Mouse (Mus musculus): Measurements from ENCODE around the gene Mras. TPM values are rescaled to one million over a fixed set of nuclear protein-coding genes. Genes with fewer than 3 reads are reported as not detected.

Mras gene
- polyA plus RNA-seq, 1 experiment from 2014 or later = 38.2 TPM

DNA sequence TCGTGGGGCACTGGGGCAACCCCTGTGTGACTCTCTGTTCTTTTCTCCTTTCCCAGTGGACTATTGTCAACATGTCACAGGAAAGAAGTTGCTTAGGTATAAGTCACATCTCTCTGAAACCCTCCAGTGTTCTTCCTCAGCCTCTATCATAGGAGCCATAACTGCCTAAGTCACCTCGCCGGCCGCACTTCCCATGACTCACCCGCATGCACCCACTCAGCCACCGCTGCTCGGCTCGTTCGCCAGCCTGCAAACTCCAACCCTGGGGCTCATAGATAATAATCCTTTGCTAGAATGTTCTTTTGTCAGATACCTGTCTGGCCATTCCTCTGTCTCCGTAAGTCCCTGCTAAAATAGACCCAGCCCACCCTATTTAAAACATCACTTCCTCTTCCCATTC lies 45.6 kb downstream of the Mras start:
- no peak for TF ChIP-seq CTCF (IDR thresholded peaks at IDR 0.05)
- ChIA-PET CTCF (no interaction called here), POLR2A (no interaction called here)
- DNase-seq (ENCODE audit: low read depth, low spot score) = no peak
- in situ Hi-C loops (cut with MboI; ENCODE audit: low pct_unique_long_range_greater_than_20kb) = no loop called here
- no peaks in the 10 kb centered on the region for H3K27me3 ChIP-seq
- no peak for ATAC-seq

- ATAC-seq (no peak), DNase-seq (ENCODE audit: low read depth, low spot score) (no peak)
- in situ Hi-C loops (cut with MboI; ENCODE audit: low pct_unique_long_range_greater_than_20kb) = no loop called here
- ChIA-PET POLR2A (interaction anchor here (1.3 kb wide), 1 partner anchor 15 kb away, joined by 3 read pairs; no protein-coding TSS in a partner anchor), CTCF (interaction anchor here (1.2 kb wide), 1 partner anchor 10 kb away, joined by 3 read pairs; no protein-coding TSS in a partner anchor)
- no peak for TF ChIP-seq CTCF (IDR thresholded peaks at IDR 0.05)
- H3K27me3 ChIP-seq = no peaks in the 10 kb centered on the region
Observed at GRCm38 (mm10) chr9:99390716-99391115, 46.5 kb downstream of the Mras start.

DNA sequence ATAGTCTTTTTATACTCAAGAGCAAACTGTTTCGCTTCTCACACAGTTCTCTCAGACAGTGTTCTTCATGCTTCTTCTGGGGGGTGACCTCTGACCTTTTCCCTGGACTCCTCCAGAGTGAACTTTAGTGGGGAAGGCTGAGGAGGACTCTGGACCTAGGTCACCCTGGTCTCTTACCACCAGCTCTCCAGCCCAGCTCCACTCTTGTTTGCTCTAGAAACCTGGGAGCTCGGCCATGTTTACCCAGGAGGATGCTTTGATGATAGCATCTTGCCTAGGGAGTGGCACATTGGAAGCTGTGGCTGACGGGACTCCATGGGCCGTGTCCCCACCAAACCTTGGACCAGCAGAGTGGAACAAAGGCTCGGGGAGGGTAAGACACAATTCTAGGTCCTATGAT lies 47.0 kb downstream of the Mras start:
- no peak for TF ChIP-seq CTCF (IDR thresholded peaks at IDR 0.05)
- DNase-seq (ENCODE audit: low read depth, low spot score) (no peak), ATAC-seq (no peak)
- CTCF ChIA-PET = interaction anchor here (1.2 to 2.0 kb wide), 3 partner anchors 9 to 26 kb away, joined by 3 to 6 read pairs (median 5); no protein-coding TSS in a partner anchor
- POLR2A ChIA-PET = interaction anchor here (1.3 kb wide), 1 partner anchor 15 kb away, joined by 3 read pairs; no protein-coding TSS in a partner anchor
- no peaks in the 10 kb centered on the region for H3K27me3 ChIP-seq
- in situ Hi-C loops (cut with MboI; ENCODE audit: low pct_unique_long_range_greater_than_20kb) = no loop called here

GRCm38 (mm10) chr9:99389506-99389905 lies 47.7 kb downstream of the Mras start:
- ATAC-seq (no peak), DNase-seq (ENCODE audit: low read depth, low spot score) (no peak)
- in situ Hi-C loops (cut with MboI; ENCODE audit: low pct_unique_long_range_greater_than_20kb) = no loop called here
- no peaks in the 10 kb centered on the region for H3K27me3 ChIP-seq
- ChIA-PET POLR2A (interaction anchor here (0.6 to 1.3 kb wide), 3 partner anchors 16 to 124 kb away, joined by 3 to 4 read pairs (median 3); no protein-coding TSS in a partner anchor), CTCF (interaction anchor here (1.2 to 2.0 kb wide), 4 partner anchors 9 to 27 kb away, joined by 3 to 6 read pairs (median 4); no protein-coding TSS in a partner anchor)
- no peak for TF ChIP-seq CTCF (IDR thresholded peaks at IDR 0.05)

GRCm38 (mm10) chr9:99388856-99389255 lies 48.3 kb downstream of the Mras start:
- DNase-seq (ENCODE audit: low read depth, low spot score) = peak; percentile 67
- no peaks in the 10 kb centered on the region for H3K27me3 ChIP-seq
- CTCF ChIA-PET = interaction anchor here (1.2 to 2.0 kb wide), 5 partner anchors 10 to 123 kb away, joined by 3 to 6 read pairs (median 3); no protein-coding TSS in a partner anchor
- no peak for TF ChIP-seq CTCF (IDR thresholded peaks at IDR 0.05)
- POLR2A ChIA-PET = interaction anchor here (0.6 kb wide), 2 partner anchors 17 to 124 kb away, joined by 3 to 4 read pairs; no protein-coding TSS in a partner anchor
- ATAC-seq = peak; percentile 84
- in situ Hi-C loops (cut with MboI; ENCODE audit: low pct_unique_long_range_greater_than_20kb) = no loop called here

GRCm38 (mm10) chr9:99388078-99388477 lies 49.1 kb downstream of the Mras start:
- ATAC-seq (no peak), DNase-seq (ENCODE audit: low read depth, low spot score) (no peak)
- ChIA-PET CTCF (interaction anchor here (1.0 to 1.5 kb wide), 5 partner anchors 10 to 122 kb away, joined by 3 read pairs; no protein-coding TSS in a partner anchor), POLR2A (no interaction called here)
- in situ Hi-C loops (cut with MboI; ENCODE audit: low pct_unique_long_range_greater_than_20kb) = no loop called here
- TF ChIP-seq CTCF (IDR thresholded peaks at IDR 0.05) = no peak
- no peaks in the 10 kb centered on the region for H3K27me3 ChIP-seq

GRCm38 (mm10) chr9:99382556-99382955 lies 54.6 kb downstream of the Mras start:
- ATAC-seq (no peak), DNase-seq (ENCODE audit: low read depth, low spot score) (no peak)
- in situ Hi-C loops (cut with MboI; ENCODE audit: low pct_unique_long_range_greater_than_20kb) = no loop called here
- ChIA-PET POLR2A (no interaction called here), CTCF (no interaction called here)
- H3K27me3 ChIP-seq = no peaks in the 10 kb centered on the region
- no peak for TF ChIP-seq CTCF (IDR thresholded peaks at IDR 0.05)

GRCm38 (mm10) chr9:99379194-99379593 lies 58.0 kb downstream of the Mras start:
- TF ChIP-seq CTCF (IDR thresholded peaks at IDR 0.05) = no peak
- no peaks in the 10 kb centered on the region for H3K27me3 ChIP-seq
- POLR2A ChIA-PET = no interaction called here
- in situ Hi-C loops (cut with MboI; ENCODE audit: low pct_unique_long_range_greater_than_20kb) = loop anchor here (5.0 kb wide), 3 partner anchors 68 to 402 kb away; no protein-coding TSS in a partner anchor
- DNase-seq (ENCODE audit: low read depth, low spot score) = no peak
- ATAC-seq = no peak
- CTCF ChIA-PET = interaction anchor here (1.1 to 1.4 kb wide), 2 partner anchors 71 to 139 kb away, joined by 3 read pairs; no protein-coding TSS in a partner anchor

- DNase-seq (ENCODE audit: low read depth, low spot score) (no peak), ATAC-seq (no peak)
- in situ Hi-C loops (cut with MboI; ENCODE audit: low pct_unique_long_range_greater_than_20kb) = loop anchor here (5.0 kb wide), 3 partner anchors 70 to 400 kb away; no protein-coding TSS in a partner anchor
- ChIA-PET CTCF (interaction anchor here (0.9 to 1.9 kb wide), 10 partner anchors 9 to 399 kb away, joined by 3 to 10 read pairs (median 4); partner anchors contain the start of genes Cep70 and Nme9), POLR2A (no interaction called here)
- peak; percentile 85 for TF ChIP-seq CTCF (IDR thresholded peaks at IDR 0.05)
- no peaks in the 10 kb centered on the region for H3K27me3 ChIP-seq
Observed at GRCm38 (mm10) chr9:99376591-99377418, 60.4 kb downstream of the Mras start.

- no peaks in the 10 kb centered on the region for H3K27me3 ChIP-seq
- ATAC-seq (no peak), DNase-seq (ENCODE audit: low read depth, low spot score) (no peak)
- POLR2A ChIA-PET = no interaction called here
- CTCF ChIA-PET = no interaction called here
- in situ Hi-C loops (cut with MboI; ENCODE audit: low pct_unique_long_range_greater_than_20kb) = loop anchor here (5.0 kb wide), 1 partner anchor 116 kb away; no protein-coding TSS in a partner anchor
- no peak for TF ChIP-seq CTCF (IDR thresholded peaks at IDR 0.05)
Observed at GRCm38 (mm10) chr9:99368431-99368830, 68.8 kb downstream of the Mras start.

GRCm38 (mm10) chr9:99365906-99366305 lies 71.3 kb downstream of the Mras start:
- no peak for DNase-seq (ENCODE audit: low read depth, low spot score)
- ChIA-PET CTCF (no interaction called here), POLR2A (no interaction called here)
- H3K27me3 ChIP-seq = no peaks in the 10 kb centered on the region
- no peak for TF ChIP-seq CTCF (IDR thresholded peaks at IDR 0.05)
- in situ Hi-C loops (cut with MboI; ENCODE audit: low pct_unique_long_range_greater_than_20kb) = loop anchor here (5.0 kb wide), 1 partner anchor 114 kb away; no protein-coding TSS in a partner anchor
- ATAC-seq = peak; percentile 44
